9 mouse cellular contexts compared by ENCODE assay signal in genomic region chr9:67040963-67041839, GRCm38 (mm10). TPM values are rescaled to one million over a fixed set of nuclear protein-coding genes. Genes with fewer than 3 reads are reported as not detected.
DNase-seq lines count a peak whose midpoint lies in the region; ATAC-seq lines count a peak whose summit lies in the region.
"Had no signal": no experiment of that assay in that cellular context is flagged by ENCODE, and none has a peak within 500 bp of the region (broad histone marks: within the 10 kb centered on the region; RNA-seq: fewer than 3 reads in every experiment).

No protein-coding gene starts in this region.

- H3K9me3 ChIP-seq in forebrain, embryonic 10.5 days = no peaks in the 10 kb centered on the region
- H3K9me3 ChIP-seq in forebrain, embryonic 11.5 days (ENCODE audit: control insufficient read depth, low read length) = no peaks in the 10 kb centered on the region
- H3K9me3 ChIP-seq in intestine, embryonic 14.5 days (ENCODE audit: control insufficient read depth, low read length) = no peaks in the 10 kb centered on the region

- no peaks in the 10 kb centered on the region for H3K27me3 ChIP-seq in forebrain, embryonic 10.5 days (ENCODE audit: poor library complexity, severe bottlenecking)
- no peaks in the 10 kb centered on the region for H3K27me3 ChIP-seq in forebrain, embryonic 11.5 days (ENCODE audit: control insufficient read depth, insufficient read depth, low read length)
- H3K27me3 ChIP-seq in intestine, embryonic 14.5 days (replicated peaks; ENCODE audit: control insufficient read depth, insufficient read depth, low read length) = no peaks in the 10 kb centered on the region
- H3K27me3 ChIP-seq: Patski had no signal

- H3K9ac ChIP-seq in forebrain, embryonic 11.5 days (ENCODE audit: low read length) = no peak overlapping the region
- peak overlapping the region; percentile 80 for H3K9ac ChIP-seq in intestine, embryonic 14.5 days (ENCODE audit: low read length)

- peak overlapping the region; percentile 77; the same call in 1 of the 2 replicates for H3K4me3 ChIP-seq in forebrain, embryonic 10.5 days
- no peak overlapping the region for H3K4me3 ChIP-seq in forebrain, embryonic 11.5 days (ENCODE audit: low read depth, low read length)
- H3K4me3 ChIP-seq in intestine, embryonic 14.5 days (ENCODE audit: low read depth, low read length) = peak overlapping the region; percentile 92

- ATAC-seq in forebrain, embryonic 11.5 days (replicated peaks; ENCODE audit: low FRiP score) = no peak
- ATAC-seq in intestine, embryonic 14.5 days (replicated peaks; ENCODE audit: low FRiP score, low TSS enrichment, low read depth) = no peak
- no peak for ATAC-seq in frontal cortex, adult (ENCODE audit: low TSS enrichment)
- ATAC-seq: Patski had no signal

- peak overlapping the region; percentile 96 for H3K27ac ChIP-seq in forebrain, embryonic 10.5 days
- no peak overlapping the region for H3K27ac ChIP-seq in forebrain, embryonic 11.5 days (ENCODE audit: low read depth, low read length)
- H3K27ac ChIP-seq in intestine, embryonic 14.5 days (ENCODE audit: low read depth) = peak overlapping the region; percentile 94

- H3K4me2 ChIP-seq in forebrain, embryonic 11.5 days (ENCODE audit: low read depth, low read length, severe bottlenecking) = no peak overlapping the region; the same call in 1 of the 2 replicates
- H3K4me2 ChIP-seq in intestine, embryonic 14.5 days (ENCODE audit: low read length) = peak overlapping the region; percentile 82

- peaks cover 73% of the 10 kb centered on the region for H3K4me1 ChIP-seq in forebrain, embryonic 10.5 days
- peaks cover 14% of the 10 kb centered on the region; the same call in 1 of the 2 replicates for H3K4me1 ChIP-seq in forebrain, embryonic 11.5 days (replicated peaks; ENCODE audit: control insufficient read depth, insufficient read depth, low read length)
- peaks cover 59% of the 10 kb centered on the region for H3K4me1 ChIP-seq in intestine, embryonic 14.5 days (replicated peaks; ENCODE audit: control insufficient read depth, insufficient read depth, low read length)

- no peak for DNase-seq in forebrain, embryonic 10.5 days (ENCODE audit: extremely low spot score, low spot score)
- no peak for DNase-seq in forebrain, embryonic 11.5 days (ENCODE audit: low spot score)
- peak; percentile 66 for DNase-seq in c-Kit-positive CD71-positive TER-119-positive erythroid progenitor cells, embryonic 14.5 days (ENCODE audit: low spot score)
- DNase-seq in intestine, embryonic 14.5 days (ENCODE audit: low spot score) = no peak
- DNase-seq in lung, postnatal 36 days = peak; percentile 60
- DNase-seq in frontal cortex, postnatal 10 days (ENCODE audit: low spot score in 2 of 2) = no peak
- no peak for DNase-seq in spleen, adult 18-20 months

- WGBS in forebrain, embryonic 10.5 days = 62% methylated on average over 4 of the region's 4 CpGs
- 66% methylated on average over 4 of the region's 4 CpGs for WGBS in forebrain, embryonic 11.5 days
- WGBS in intestine, embryonic 14.5 days = 28% methylated on average over 4 of the region's 4 CpGs

- H3K36me3 ChIP-seq in forebrain, embryonic 10.5 days (replicated peaks) = peaks cover 32% of the 10 kb centered on the region
- no peaks in the 10 kb centered on the region; the same call in 1 of the 2 replicates for H3K36me3 ChIP-seq in forebrain, embryonic 11.5 days (ENCODE audit: control insufficient read depth, insufficient read depth, low read length)
- H3K36me3 ChIP-seq in intestine, embryonic 14.5 days (ENCODE audit: control insufficient read depth, insufficient read depth, low read length) = peaks cover 40% of the 10 kb centered on the region

RNA-seq across cellular contexts. Expression of gene Tpm1, which starts 8.0 kb away (rescaled TPM):
- polyA plus RNA-seq in forebrain, embryonic 10.5 days (2016; fragmentation: Nextera tagmentation; extraction: Ambion mirVana) = 334 and 342 TPM in 2 replicates
- polyA plus RNA-seq in forebrain, embryonic 11.5 days (2014; fragmentation: Nextera tagmentation; extraction: Ambion mirVana) = 320 TPM in 2 replicates
- polyA plus RNA-seq in intestine, embryonic 14.5 days (2014; fragmentation: Nextera tagmentation; extraction: Ambion mirVana) = 1,186 and 1,326 TPM in 2 replicates

Comparison
In these comparisons a context has a peak if more than half of its experiments do, and no peak if none do; other contexts are left out.
1. DNase-seq: peak in c-Kit-positive CD71-positive TER-119-positive erythroid progenitor cells, embryonic 14.5 days (single experiment) and lung, postnatal 36 days (single experiment); none in forebrain, embryonic 10.5 days (single experiment), forebrain, embryonic 11.5 days (single experiment), intestine, embryonic 14.5 days (single experiment), frontal cortex, postnatal 10 days (0 of 2) and spleen, adult 18-20 months (0 of 2).